Mouse (Mus musculus) Patski (cell line): ENCODE measurements at regions not wholly inside any gene's neighbourhood (a gene's known extent, or its start where the extent isn't known, plus 50 kb on each side); places are given as distances from the start of the nearest gene placed in this dataset.

Source experiments
- ATAC-seq: fragments of 100-300 bp; one replicate; pipeline ENCODE4 v1.8.0; 2021
- CTCF ChIA-PET: fragments of 350-600 bp; sonication (Branson Sonifier 250); formaldehyde crosslinking; loops from one replicate; lab custom pipeline; 2022; ENCODE audit warnings: inconsistent platforms; lab: Charles Lee
- POLR2A ChIA-PET: fragments of 350-600 bp; sonication (Branson Sonifier 250); formaldehyde crosslinking; loops from one replicate; lab custom pipeline; 2022; ENCODE audit warnings: antibody characterized with exemption, inconsistent platforms; lab: Charles Lee
- DNase-seq: peaks from one replicate; pipeline ENCODE4 v3.0.0-alpha.2; 2011; ENCODE audit warnings: low read depth, low spot score
- H3K27me3 ChIP-seq: fragments of 371-371 bp; one replicate; pipeline ENCODE4 v1.5.1; 2021
- CTCF ChIP-seq: fragments of 100-300 bp; IDR thresholded peaks from one replicate; pipeline ENCODE4 v1.5.1; 2021
- in situ Hi-C: fragments of 300-500 bp; cut with MboI; formaldehyde crosslinking; loops from 3 replicates; pipeline ENCODE4 v1.11.1; 2018; ENCODE audit warnings: low pct_unique_long_range_greater_than_20kb, mixed read lengths

DNA sequence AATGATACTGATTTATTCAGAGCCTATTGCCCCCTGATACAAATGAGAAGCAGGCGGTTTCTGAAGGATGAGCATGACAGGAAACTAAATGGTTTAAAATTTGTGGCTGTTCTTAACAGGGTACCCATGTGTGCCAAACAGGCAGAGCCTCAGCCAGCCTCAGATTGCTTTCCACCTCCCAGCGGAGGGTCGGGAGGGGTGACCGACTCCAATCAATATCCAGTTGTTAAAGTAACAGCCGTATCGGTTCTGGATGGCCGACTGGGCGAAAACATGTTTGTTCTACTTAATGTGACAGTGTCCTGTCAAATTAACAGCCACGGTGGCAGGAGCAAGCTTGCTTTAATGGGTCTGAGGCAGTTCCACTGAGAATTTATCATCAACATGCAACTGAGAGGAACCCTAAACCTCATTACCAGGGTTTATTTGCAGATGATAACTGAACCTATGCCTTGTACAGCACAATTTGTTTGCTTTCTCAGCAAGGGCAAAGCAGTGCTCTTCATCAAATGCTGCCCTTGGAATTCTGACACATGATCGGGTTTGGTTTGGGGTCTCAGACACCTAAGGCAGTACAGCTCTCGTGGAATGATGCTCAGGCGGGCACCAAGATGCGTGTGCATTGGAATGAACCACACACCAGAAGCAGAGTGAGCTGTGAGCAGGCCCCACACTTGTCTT lies 107.5 kb upstream of the Gas2 start:
- ChIA-PET POLR2A (no interaction called here), CTCF (no interaction called here)
- H3K27me3 ChIP-seq, result no peaks in the 10 kb centered on the region
- DNase-seq (no peak), ATAC-seq (no peak)
- no peak for TF ChIP-seq CTCF
- in situ Hi-C loops, result no loop called here

DNA sequence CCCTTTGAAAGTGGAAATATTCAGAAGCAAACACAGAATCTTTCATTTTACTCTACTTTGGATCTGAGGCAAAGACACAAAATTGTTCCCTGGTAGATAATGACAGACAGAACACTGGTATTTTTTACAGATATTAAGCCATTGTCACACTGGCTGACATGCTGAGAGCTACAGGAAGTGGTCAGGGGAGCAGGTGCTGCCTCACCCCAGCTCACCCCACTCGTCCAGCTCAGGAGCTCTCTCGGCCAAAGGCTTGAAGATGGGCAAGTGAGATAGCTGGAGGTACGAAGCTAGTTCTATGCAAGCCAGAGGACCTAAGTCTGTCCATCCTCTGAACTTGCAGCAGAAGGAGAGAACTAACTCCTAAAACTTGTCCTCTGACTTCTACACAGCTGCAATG lies 105.6 kb upstream of the Gas2 start:
- DNase-seq (no peak), ATAC-seq (no peak)
- in situ Hi-C loops, result no loop called here
- POLR2A ChIA-PET, result no interaction called here
- no peak for TF ChIP-seq CTCF
- no peaks in the 10 kb centered on the region for H3K27me3 ChIP-seq
- CTCF ChIA-PET, result no interaction called here

DNA sequence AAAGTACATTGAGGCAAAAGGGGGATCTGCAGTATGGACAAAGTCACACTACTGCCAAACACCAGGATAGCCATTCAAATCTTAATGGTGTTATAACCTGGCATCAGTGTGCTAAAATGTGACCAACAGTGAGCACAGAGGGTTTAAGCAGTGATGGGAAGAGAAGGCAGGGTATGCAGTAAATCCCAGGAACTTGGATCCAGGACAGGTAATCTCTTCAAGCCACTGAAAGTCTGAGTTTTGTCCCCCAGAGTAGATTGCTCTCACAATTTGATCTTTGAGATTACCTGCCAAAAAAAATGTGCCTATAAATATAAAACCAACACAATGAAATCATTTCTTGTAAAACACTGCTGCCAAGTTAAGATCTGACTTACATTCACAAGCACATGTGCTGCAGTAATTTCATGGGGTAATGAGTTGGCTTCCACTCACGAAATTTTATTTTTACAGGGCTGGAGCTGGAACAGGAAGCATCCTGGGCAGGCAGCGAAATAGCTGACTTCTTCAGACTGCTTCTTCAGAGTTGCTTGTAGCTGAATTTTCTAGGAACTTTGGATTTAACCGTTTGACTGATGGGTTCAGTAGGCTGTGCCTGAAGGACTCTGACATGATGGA lies 102.2 kb upstream of the Gas2 start:
- no peaks in the 10 kb centered on the region for H3K27me3 ChIP-seq
- no peak for TF ChIP-seq CTCF
- ChIA-PET POLR2A (no interaction called here), CTCF (interaction anchor here (0.8 kb wide), 1 partner anchor 37 kb away, joined by 3 read pairs; no protein-coding TSS in a partner anchor)
- ATAC-seq (no peak), DNase-seq (no peak)
- in situ Hi-C loops, result no loop called here

DNA sequence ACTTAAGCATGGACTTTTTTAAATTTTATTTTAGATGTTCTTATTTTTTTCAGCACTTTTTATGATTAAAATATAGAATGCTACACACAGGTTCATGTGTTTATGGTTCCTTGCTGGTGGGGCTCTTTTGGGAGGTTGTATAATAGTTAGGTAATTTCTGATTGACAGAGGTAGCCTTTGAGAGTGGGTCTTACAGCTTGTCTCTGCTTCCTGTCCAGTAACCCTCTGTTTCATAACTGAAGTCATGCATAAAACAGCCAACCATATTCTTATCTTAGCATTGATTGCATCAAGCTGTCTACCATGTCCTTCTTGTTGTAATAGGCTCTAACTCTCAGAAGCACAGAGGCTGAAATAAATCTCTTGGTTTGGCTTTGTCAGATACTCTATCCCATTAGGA lies 94.7 kb upstream of the Gas2 start:
- DNase-seq, result no peak
- TF ChIP-seq CTCF, result no peak
- no peak for ATAC-seq
- in situ Hi-C loops, result no loop called here
- no peaks in the 10 kb centered on the region for H3K27me3 ChIP-seq
- POLR2A ChIA-PET, result no interaction called here
- CTCF ChIA-PET, result no interaction called here

DNA sequence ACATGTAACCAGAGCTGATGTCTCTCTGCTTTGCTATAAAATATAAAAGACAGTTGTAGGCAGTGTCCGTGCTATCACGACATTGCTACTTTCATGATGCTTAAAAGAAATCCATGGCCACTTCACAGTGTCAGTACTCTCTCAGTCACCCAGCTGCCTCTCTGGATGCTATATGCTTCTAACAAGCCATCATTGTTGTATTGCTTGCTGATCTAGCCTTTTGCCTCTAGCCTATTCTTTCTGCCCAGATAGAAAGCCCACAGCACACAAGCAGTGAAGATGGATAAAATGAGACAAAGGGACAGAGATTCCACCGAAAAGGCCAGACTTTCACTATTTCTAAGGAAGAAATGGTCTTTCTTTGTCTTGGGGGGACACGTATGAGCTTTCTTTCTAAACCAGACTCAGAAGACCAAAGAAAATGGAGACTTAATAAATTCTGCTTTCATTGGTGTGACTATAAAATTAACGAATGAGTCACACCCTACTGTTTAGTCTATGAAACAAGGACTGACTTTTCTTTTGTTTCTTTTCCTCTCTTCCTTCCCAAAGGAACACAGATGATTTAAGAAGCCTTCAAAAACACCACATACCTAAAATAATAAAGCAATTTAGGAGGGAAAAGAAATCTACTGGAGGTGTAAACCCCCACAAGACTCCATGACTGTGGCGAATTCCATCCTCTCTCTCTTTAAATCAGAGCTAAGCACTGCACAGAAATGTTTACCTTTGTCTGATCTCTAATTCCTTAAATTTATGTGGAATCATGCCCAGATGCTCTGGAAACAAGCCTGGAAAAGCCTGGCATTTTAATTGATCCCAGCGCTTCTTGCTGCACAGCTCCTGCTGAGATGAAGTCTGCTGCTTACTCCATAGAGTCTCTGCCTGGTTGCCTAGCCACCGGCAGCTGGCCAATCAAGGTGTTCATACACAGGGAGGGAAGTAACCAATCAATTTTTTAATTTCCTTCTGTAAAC lies 89.6 kb upstream of the Gas2 start:
- CTCF ChIA-PET, result interaction anchor here (0.9 to 2.5 kb wide), 4 partner anchors 21 to 107 kb away, joined by 3 to 8 read pairs (median 3); no protein-coding TSS in a partner anchor
- peak; percentile 10 for DNase-seq
- POLR2A ChIA-PET, result interaction anchor here (0.5 kb wide), 1 partner anchor 736 kb away, joined by 3 read pairs; no protein-coding TSS in a partner anchor
- no peaks in the 10 kb centered on the region for H3K27me3 ChIP-seq
- ATAC-seq, result no peak
- TF ChIP-seq CTCF, result no peak
- in situ Hi-C loops, result no loop called here

DNA sequence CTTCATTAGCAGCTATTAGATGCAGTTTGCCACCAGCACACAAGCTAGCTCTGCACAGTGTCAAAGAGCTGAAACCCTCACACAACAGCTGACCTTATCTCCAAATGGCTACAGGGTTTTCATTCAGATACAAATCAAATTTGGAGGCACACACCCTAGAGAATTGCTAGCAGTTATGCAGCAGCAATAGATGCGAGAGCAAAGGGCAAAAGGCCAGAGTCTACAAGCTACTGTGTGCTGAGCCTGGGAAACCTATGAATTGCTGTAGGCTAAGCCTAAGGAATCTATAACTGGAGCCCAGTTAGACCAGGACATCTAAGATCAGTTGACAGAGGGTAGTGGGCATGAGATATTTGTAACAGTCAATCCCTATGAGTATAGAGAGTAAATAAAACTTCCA lies 85.8 kb upstream of the Gas2 start:
- ChIA-PET POLR2A (no interaction called here), CTCF (no interaction called here)
- no peak for DNase-seq
- ATAC-seq, result no peak
- H3K27me3 ChIP-seq, result no peaks in the 10 kb centered on the region
- no peak for TF ChIP-seq CTCF
- in situ Hi-C loops, result no loop called here

DNA sequence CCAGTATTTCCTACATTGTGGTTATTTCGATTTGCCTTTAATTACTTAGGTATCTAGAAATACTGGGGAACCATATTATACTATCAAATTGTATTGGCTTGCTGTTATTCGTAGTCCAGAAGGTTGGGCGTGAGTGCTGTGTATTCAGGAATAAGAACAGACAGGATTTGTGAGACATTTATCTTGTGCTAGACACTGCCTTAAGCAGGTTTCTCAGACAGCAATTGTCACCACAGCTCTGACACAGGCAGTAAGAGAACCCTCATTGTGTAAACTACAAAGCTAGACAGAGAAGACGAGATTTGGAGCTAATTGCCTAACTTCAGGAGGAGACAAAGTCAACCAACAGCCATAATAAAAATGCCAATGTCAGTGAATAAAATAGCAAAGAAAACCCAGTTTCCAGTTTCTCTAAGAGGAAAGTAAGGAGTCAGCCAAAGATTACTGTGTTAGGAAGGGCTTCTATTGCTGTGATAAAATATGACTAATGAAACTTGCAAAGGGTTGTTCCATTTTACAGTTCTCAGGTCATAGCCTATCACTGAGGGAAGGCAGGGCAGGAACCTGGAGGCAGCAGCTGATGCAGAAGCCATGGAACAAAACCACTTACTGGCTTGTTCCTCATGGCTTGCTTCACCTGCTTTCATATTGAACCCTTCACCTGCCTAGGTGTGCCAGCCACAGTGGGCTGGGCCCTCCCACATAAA lies 78.6 kb upstream of the Gas2 start:
- H3K27me3 ChIP-seq, result no peaks in the 10 kb centered on the region
- TF ChIP-seq CTCF, result no peak
- in situ Hi-C loops, result no loop called here
- ATAC-seq (no peak), DNase-seq (no peak)
- CTCF ChIA-PET, result interaction anchor here (1.5 to 1.8 kb wide), 2 partner anchors 11 to 25 kb away, joined by 3 read pairs; no protein-coding TSS in a partner anchor
- POLR2A ChIA-PET, result no interaction called here

DNA sequence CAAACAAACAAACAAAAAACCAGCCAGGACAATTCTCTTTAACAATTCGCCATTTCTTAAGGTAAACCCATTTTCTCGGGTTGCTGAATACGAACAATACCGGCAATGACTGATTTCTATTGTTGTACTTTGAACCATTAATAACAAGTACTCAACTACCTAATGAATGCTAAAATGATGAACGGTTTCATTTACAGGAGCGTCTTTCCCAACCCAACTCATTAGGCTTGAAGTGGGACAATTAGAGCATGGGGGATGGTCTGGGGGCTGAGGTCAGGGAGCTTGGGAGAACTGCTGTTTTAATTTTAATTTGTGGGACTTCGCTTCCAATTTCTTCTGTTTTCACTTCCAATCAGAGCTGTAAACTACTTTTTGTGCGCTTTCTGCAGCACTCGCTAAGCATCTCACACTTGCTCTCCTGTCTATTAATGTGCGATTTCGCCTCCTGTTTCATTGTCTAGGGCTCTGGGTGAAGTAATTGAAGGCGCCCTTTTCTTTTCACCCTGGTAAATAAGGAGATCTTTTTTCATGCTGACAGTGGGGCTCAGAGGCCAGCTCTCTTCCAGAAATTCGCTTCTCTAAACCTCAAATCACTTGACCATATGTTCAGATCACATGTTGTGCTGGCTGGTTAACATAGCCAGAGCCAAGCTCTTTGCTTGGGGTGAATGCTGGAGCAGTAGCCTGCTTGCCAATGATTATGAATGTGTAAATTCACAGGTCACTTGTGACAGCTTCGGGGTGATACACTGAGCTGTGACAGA lies 77.7 kb upstream of the Gas2 start:
- DNase-seq, result no peak
- ChIA-PET POLR2A (interaction anchor here (0.6 kb wide), 1 partner anchor 40 kb away, joined by 5 read pairs; no protein-coding TSS in a partner anchor), CTCF (no interaction called here)
- in situ Hi-C loops, result no loop called here
- TF ChIP-seq CTCF, result no peak
- no peak for ATAC-seq
- no peaks in the 10 kb centered on the region for H3K27me3 ChIP-seq

DNA sequence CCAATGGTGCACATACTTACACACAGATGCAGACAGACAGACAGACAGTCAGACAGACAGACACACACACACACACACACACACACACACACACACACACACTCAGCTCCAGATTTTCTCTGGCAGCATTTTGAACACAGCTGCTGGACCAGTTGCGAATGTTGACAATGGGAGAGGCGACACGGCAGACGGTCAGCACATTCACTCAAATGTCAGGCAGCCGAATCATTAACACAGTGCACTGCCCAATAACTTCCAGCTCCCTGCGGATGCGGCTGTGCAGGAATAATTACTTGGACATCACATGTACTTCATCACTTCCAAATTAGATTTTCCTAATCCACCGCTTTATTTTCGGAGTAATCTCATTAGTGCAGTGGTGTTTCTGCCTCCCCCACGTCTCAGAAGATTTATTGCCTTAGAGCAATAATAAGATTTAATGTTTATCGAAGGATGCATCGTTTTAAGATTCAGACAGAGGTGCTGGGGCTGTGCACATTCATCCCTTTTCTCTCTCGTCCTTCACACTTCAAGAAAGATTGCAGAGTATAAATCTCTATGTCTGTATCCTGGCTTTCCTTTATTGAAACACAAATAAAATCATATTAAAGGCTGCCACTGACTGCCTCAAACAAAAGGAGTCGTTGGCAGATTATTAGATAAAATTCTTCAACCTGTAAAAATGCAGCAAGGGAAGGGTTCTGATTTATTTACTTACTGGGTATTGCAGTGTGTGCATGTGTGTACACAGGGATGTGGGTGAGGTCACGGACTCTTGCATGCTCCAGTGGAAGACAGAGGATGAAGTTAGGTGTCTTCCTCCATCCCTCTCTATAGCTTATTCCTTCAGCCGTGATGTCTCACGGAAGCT lies 70.9 kb upstream of the Gas2 start:
- H3K27me3 ChIP-seq, result no peaks in the 10 kb centered on the region
- TF ChIP-seq CTCF, result no peak
- POLR2A ChIA-PET, result no interaction called here
- ATAC-seq (no peak), DNase-seq (no peak)
- CTCF ChIA-PET, result no interaction called here
- in situ Hi-C loops, result no loop called here
